Mouse (Mus musculus): ENCODE measurements around the gene Ccdc158.

- TF ChIP-seq CTCF (IDR thresholded peaks at IDR 0.05) (no peak), POLR2A (IDR thresholded peaks at IDR 0.05; ENCODE audit: insufficient read depth, low read depth, low read length) (no peak), EP300 (IDR thresholded peaks at IDR 0.05; ENCODE audit: insufficient read depth, low read depth, low read length) (no peak)
These were observed 76.0 kb downstream of the Ccdc158 start for GRCm38 (mm10) chr5:92599030-92599429.

Data from heart, adult 2 months (tissue).